Mouse (Mus musculus): ENCODE data around the gene Fancc. TPM values are rescaled to one million over a fixed set of nuclear protein-coding genes. Genes with fewer than 3 reads are reported as not detected.

Gene Fancc
- polyA plus RNA-seq (2012; ENCODE audit: low replicate concordance) = 2.8 and 5.7 TPM in 2 replicates

DNA sequence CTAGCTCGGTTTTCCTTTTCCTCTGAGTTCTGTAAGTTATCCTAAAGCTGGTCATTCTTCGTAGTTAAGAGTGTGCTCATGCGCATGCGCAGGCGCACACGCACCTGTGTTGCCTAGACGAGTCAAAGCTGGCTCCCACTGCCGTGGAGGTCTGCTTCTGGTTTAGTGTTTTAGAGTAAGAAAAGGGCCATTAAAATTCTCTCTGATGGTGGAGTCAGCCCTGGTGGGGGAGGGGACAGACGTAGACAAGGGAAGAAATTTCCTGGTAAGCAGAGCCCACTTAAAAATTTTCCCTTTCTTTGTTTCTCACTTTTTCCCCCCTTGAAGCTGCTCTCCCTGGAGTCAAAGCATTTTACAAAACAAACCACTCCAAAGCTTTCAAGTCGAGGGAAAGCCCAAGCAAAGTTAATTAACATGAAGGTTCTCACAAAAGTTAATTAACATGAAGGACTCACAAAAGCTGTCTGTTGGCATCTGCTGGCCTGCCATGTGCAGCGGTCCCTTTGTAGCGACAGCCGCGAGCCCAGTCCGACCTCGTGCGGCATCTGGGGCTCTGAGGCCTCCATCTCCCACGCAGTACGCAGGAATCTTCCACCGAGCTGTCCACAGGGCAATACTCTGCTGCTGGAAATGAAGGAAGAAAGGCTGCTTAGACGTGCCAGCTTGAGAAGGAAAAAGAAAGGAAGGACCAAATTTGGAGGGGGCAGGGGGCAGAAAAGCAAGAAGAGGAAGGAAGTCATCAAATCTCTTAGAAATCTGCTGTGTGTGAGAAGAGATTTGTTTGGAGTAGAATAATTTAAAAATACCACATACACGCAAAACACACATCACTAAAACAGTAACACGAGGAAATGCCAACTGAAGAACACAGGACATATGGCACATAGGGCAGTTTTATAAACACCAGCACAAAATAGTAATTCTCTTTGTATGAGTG is at the start of gene Fancc:
Gene Fancc (minus strand): TSS at position 633 of the 937 bp plus-strand sequence.

Other genes starting within 250 kb of the Fancc start
- 15.0 and 49.8 TPM in 2 replicates for gene Ptch1, start 76.3 kb upstream of the Fancc start, polyA plus RNA-seq (2012; ENCODE audit: low replicate concordance)